Mouse (Mus musculus) layer of hippocampus, adult 2 months (tissue): ENCODE measurements around the gene Nfkbib. TPM values are rescaled to one million over a fixed set of nuclear protein-coding genes. Genes with fewer than 3 reads are reported as not detected.

Experiments
- DNase-seq, 2 experiments: peaks; one replicate each; pipeline ENCODE4 v3.0.0; 2022; ENCODE audit warnings: low spot score in 2 of 2
- H3K27ac ChIP-seq: fragments of 200-600 bp; 2 replicates; pipeline ENCODE4 v1.8.1; 2022
- H3K4me3 ChIP-seq: fragments of 200-600 bp; 2 replicates; pipeline ENCODE4 v1.8.1; 2022; ENCODE audit warnings: mild to moderate bottlenecking
- CTCF ChIP-seq: fragments of 200-600 bp; conservative IDR thresholded peaks from 2 replicates; pipeline ENCODE4 v1.8.1; 2022; ENCODE audit warnings: antibody characterized with exemption, mild to moderate bottlenecking, moderate library complexity
- long read RNA-seq, 2 experiments: library from polyadenylated mRNA; stranded (forward); transcript quantifications; one replicate each; pipeline ENCODE4 v2.0.0; 2021; ENCODE audit warnings: borderline mapping rate in 2 of 2
- total RNA-seq, 2 experiments: library from RNA; stranded (reverse); gene quantifications; 2 replicates each; pipeline ENCODE4 v1.2.3; 2021

The Nfkbib gene
- total RNA-seq = 10 to 100 TPM; 25.6 to 27.2 TPM
- long read RNA-seq, experiment 1, transcript Nfkbib-202 (6 exons, 1,243 nt) = major isoform, 24 of 30 reads
- long read RNA-seq, experiment 1, partial matches to known transcripts = 5 of 30 reads
- long read RNA-seq, experiment 1, other reads (novel, unspliced or antisense) = 1 of 30 reads
- long read RNA-seq, experiment 2, transcript Nfkbib-202 (6 exons, 1,243 nt) = major isoform, 32 of 40 reads
- long read RNA-seq, experiment 2, partial matches to known transcripts = 8 of 40 reads
- long read RNA-seq, experiment 2, other reads (novel, unspliced or antisense) = 0 of 40 reads

GRCm38 (mm10) chr7:28767462-28767965 lies at the start of gene Nfkbib:
Gene Nfkbib, minus strand, starts transcription at chr7:28767512.
- DNase-seq = no peak
- Histone ChIP-seq H3K4me3 (peak within 1 kb of the TSS; percentile 91), H3K27ac (peak within 1 kb of the TSS; percentile 93)
- no peak for TF ChIP-seq CTCF

GRCm38 (mm10) chr7:28816920-28817319 lies 49.6 kb upstream of the Nfkbib start:
- TF ChIP-seq CTCF = no peak
- DNase-seq = no peak
- no peak overlapping the region; the same call in 1 of the 2 replicates for H3K4me3 ChIP-seq
- peak overlapping the region; percentile 58; the same call in 1 of the 2 replicates for H3K27ac ChIP-seq

GRCm38 (mm10) chr7:28816201-28816600 lies 48.9 kb upstream of the Nfkbib start:
- no peak for DNase-seq
- TF ChIP-seq CTCF = no peak

DNA sequence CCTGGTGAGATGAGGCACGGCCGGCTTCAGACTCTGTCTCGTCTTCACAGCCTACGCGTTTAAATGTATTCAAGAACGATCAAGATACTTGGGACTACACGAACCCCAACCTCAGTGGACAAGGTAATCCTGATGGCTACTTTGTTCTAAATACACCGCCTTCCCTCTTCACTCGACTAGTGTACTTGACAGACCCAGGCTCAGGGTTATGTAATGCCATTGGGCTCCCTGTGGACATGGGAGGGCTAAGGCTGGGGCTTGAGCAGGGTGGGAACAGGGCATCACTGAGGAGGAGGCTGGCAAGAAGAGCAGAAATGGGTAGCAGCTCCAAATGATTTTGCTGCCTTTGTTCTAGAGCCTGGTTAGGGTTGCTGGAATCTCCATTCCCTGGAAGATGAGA lies 47.9 kb upstream of the Nfkbib start:
- TF ChIP-seq CTCF = no peak
- Histone ChIP-seq H3K4me3 (no peak overlapping the region), H3K27ac (peak overlapping the region; percentile 58; the same call in 1 of the 2 replicates)
- no peak for DNase-seq

More at GRCm38 (mm10) chr7:28816201-28816600, 48.9 kb upstream of the Nfkbib start:
- H3K4me3 ChIP-seq = no peak overlapping the region; the same call in 1 of the 2 replicates
- H3K27ac ChIP-seq = peak overlapping the region; percentile 58; the same call in 1 of the 2 replicates

- H3K4me3 ChIP-seq = no peak overlapping the region
- peak overlapping the region; percentile 58; the same call in 1 of the 2 replicates for H3K27ac ChIP-seq
- DNase-seq = no peak
- TF ChIP-seq CTCF = no peak
Measured at GRCm38 (mm10) chr7:28814306-28815034, 47.2 kb upstream of the Nfkbib start.

- peak; percentile 64 for TF ChIP-seq CTCF
- H3K4me3 ChIP-seq = peak overlapping the region; percentile 73
- DNase-seq = no peak
- H3K27ac ChIP-seq = peak overlapping the region; percentile 34; the same call in 1 of the 2 replicates
Measured at GRCm38 (mm10) chr7:28812949-28813348, 45.6 kb upstream of the Nfkbib start.

DNA sequence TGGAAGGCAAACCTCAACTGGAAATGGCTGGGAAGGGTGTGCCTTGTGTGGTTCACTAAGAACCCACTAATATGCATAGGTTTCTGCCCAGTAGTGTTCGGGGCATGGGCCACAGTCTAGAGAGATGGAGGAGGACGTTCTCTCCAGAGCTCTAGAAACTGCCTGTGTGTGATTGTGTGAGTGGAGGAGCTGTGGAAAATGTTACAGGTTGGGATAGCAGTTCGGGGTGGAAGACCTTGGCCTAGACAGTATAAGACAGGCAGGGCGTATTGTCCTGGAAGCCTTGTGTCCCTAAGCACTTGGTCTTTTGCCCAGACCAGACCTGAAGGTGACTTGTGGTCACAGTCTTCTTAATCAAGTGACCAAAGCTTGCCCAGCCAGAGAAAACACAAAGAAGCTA lies 45.1 kb upstream of the Nfkbib start:
- Histone ChIP-seq H3K27ac (peak overlapping the region; percentile 100; the same call in 1 of the 2 replicates), H3K4me3 (peak overlapping the region; percentile 73)
- no peak for DNase-seq
- TF ChIP-seq CTCF = no peak

- Histone ChIP-seq H3K27ac (peak overlapping the region; percentile 100), H3K4me3 (peak overlapping the region; percentile 73)
- DNase-seq = no peak
- no peak for TF ChIP-seq CTCF
Measured at GRCm38 (mm10) chr7:28811640-28812275, 44.4 kb upstream of the Nfkbib start.

- peak overlapping the region; percentile 100 for H3K27ac ChIP-seq
- peak; percentile 92 to 95 for DNase-seq
- TF ChIP-seq CTCF = no peak
- H3K4me3 ChIP-seq = peak overlapping the region; percentile 73
Measured at GRCm38 (mm10) chr7:28811228-28811627, 43.9 kb upstream of the Nfkbib start.

DNA sequence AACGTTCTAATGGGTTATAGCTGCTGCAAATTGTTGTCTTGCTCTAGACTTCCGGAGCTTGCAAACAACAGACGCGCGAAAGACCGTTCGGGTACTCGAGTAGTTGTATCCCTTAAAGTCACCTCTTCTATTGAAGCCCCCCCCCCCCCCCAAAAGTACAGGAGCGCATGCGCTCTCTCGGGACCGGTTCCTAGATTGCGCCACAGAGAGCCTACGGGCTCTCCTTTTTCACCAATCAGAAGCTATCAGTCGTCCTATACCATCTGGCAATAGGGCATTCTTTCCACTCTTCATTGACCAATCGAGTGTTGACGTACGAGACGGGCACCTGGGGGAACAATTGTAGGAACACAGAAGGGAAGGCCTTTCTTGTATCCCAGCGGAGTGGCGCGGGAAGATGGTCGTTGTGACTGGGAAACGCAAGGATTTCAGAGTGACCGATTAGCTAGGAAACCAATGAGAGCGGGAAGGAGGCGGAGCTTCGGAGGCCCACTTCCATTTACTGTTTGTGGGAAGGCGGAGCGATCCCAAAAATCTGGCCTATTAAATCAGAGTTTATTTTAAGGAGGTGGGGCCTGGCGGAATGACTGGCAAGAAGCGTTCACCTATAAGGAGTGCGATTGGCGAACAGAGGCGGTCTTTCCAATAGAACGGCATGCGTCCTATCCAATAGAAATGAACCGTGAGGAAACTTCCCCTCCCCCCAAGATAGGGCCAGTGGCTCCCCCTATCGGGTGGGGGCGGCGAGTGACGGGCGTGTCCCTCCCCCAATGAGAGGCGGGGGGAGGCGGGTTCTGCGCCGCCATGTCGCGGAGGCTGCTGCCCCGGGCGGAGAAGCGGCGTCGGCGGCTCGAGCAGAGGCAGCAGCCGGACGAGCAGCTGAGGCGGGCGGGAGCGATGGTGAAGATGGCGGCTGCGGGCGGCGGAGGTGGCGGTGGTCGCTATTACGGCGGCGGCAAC lies 43.1 kb upstream of the Nfkbib start:
- Histone ChIP-seq H3K4me3 (peak overlapping the region; percentile 96), H3K27ac (peak overlapping the region; percentile 100)
- peak; percentile 99 for DNase-seq

GRCm38 (mm10) chr7:28809401-28810089 lies 42.2 kb upstream of the Nfkbib start:
- H3K4me3 ChIP-seq = peak overlapping the region; percentile 96
- peak; percentile 41; the same call in 1 of the 2 replicates for TF ChIP-seq CTCF
- no peak for DNase-seq
- peak overlapping the region; percentile 99 for H3K27ac ChIP-seq

More for the DNA sequence above, 43.1 kb upstream of the Nfkbib start:
- peak; percentile 81 for TF ChIP-seq CTCF
